Mouse (Mus musculus) gastrocnemius, postnatal 25 days (tissue): Measurements from ENCODE around the gene Ppp2r2c. TPM values are rescaled to one million over a fixed set of nuclear protein-coding genes. Genes with fewer than 3 reads are reported as not detected.

ENCODE experiments used
- DNase-seq: peaks from one replicate; pipeline ENCODE4 v3.0.0; 2022
- long read RNA-seq, 2 experiments: library from polyadenylated mRNA; stranded (forward); transcript quantifications; one replicate each; pipeline ENCODE4 v2.0.0; 2021
- total RNA-seq, 2 experiments: library from RNA; stranded (reverse); gene quantifications; 1 replicate in 1 of 2; 2 replicates in 1 of 2; pipeline ENCODE4 v1.2.3; 2021

Gene Ppp2r2c
- under 1 TPM; 0.41 to 0.70 TPM for total RNA-seq
- long read RNA-seq, experiment 1: 0 reads
- long read RNA-seq, experiment 2, full-length matches to known transcripts: 1 of 1 reads
- long read RNA-seq, experiment 2, partial matches to known transcripts: 0 of 1 reads
- long read RNA-seq, experiment 2, other reads (novel, unspliced or antisense): 0 of 1 reads

DNA sequence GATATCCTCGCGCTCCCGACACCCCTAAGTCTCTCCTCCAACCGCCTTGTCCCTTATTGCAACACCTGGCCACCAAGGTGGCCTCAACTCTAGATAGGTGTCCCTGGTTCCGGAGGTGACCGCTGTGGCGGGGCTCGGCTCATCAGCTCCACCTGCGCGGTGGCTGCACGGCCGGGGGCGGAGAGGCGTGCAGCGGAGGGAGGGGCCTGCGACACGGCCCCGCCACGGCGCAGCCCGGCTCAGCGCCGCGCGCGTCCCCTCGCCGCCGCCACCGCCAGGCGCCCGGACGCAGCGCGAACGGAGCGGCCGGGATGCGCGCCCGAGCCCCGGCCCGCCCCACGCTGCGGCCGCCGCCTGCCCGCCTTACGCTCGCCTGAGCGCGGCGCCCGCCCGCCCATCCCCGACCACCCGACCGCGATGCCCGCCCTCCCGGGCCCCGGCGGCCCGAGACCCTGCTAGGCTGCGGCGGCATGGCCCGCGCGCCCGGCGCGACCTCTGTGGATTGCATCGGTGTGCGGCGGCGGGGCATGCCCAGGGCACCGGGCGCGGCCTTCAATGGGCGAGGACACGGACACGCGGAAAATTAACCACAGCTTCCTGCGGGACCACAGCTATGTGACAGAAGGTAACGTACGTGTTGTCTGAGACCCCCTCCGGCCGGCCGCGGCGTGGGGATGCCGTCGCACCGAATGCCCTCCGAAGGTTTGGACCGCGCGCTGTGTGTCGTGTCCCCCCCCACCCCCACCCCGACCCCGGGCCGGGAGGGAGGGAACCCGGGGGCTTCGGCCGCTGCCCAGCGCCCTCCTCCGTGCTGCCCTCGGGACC, at the start of gene Ppp2r2c:
TSS of gene Ppp2r2c (plus strand) at position 248 of the 825 bp plus-strand sequence.
- DNase-seq: no peak

DNA sequence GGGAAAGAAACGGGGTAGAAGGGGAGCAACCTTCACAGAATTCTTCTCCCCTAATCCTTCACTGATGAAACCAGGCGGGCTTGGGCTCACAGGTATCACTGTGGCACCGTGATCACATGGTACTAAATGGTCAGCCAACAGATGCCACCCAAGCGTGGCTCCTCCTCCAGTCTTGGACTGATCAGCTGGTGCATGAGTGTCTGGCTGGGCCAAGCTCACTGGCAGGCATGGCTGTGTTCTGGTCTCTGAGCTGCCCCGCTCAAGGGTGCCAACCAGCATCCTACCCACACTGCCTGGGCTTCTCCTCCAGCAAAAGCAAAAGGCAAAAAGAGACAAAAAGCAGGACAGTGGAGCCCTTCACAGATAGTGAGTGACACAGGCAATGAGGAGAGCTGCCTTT, 48.6 kb upstream of the Ppp2r2c start:
- DNase-seq: no peak

DNA sequence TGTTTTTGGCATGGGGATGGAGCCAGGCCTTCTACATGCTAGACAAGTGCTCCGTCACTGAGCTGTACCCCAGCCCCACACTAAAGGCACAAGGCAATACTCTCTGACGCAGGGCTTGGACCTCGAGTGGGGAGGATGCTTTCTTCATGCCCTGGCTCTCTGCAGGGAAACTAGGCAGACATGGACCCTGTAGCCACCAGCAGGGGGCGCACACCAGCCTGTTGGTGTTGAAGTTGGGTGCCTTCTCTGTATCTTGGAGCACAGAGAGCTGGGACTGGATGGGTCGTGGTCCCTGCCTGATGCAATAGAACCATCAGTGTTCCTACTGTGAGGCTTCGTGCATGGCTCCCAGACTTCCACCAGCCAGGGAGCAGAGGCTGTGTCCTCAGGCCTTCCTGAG, 48.2 kb upstream of the Ppp2r2c start:
- DNase-seq: no peak

DNA sequence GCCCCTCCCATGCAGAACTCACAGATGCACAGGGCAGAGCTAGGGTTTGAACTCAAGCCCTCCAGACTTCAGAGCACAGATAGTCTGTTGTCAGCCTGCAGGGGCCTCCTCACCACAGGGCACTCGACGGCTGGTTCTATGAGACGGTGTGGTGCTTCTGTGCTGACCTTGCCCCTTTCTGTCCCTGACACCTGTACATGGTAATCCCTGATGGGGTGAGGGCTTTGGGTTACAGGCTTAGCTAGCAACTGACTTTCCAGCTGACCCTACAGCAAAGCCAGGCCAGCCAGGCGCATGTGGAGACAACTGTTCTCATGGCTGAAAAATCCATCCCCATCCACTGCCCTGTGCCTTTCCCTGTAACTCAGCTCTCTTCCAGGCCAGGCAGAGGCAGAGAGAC, 45.4 kb upstream of the Ppp2r2c start:
- no peak for DNase-seq

DNA sequence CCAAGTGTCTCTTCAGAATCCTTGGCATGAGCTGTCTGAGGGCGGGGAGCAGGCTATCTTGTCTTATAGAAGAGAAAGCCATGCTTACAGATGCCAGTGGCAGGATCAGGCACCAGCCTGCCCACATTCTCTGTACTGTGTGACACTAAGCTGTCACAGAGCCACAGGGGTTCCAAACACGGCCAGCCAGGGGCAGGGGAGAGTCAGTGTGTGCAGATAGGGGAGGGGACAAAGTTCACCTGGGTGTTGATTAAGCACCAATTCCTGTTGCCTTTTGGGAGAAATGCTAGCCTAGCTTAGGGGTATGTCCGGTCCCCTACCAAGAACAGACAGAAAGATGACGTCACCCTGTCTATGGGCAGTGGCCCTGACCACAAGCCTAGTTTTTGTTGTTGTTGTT, 39.2 kb upstream of the Ppp2r2c start:
- DNase-seq: no peak

DNA sequence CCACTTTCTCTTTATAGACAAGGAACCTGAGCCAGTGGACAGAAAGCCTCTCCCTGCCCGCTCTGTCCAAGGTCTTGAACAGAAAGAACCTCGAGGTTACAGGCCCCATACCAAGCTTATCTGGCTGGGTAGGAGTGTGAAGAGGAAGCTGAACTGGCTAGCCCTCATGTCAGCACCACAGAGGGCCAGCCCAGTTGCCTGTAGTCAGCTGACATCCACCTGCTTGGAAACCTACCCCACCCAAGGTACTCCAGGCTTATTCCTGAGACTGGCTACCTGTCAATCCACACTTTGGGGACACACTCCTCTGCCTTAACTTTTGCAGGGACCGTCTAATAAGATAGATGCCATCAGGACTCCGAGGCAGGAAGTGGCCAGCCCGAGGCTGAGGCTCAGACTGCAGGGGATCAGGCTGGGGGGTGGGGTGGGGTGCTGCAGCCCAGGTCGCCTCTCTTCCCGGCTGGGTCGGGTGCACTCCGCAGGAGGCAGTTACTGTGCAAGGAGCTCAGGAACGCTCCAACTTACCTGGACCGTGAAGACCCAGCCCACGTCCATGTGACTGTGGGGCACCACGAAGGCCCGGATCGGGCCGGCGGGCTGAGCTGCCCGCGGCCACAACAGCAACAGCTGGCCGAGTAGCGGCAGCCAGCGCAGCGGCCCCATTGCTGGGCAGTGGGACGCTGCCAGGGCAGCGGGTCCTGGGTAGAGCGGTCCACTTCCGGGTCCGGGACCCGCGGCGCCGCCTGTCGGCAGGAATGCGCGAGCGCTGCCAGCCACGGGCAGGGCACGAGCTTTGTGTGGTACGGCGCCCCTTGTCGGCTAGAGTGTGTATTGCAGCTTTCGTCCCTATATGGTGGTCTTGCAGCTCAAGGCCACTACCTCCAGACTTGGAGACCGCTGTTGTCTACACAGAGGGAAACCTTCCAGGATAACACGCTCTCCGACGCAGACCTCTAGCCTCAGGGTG, 38.1 kb upstream of the Ppp2r2c start, which contains the start of gene Man2b2:
TSS of gene Man2b2 (minus strand) at position 741 of the 967 bp plus-strand sequence.
- peak; percentile 82 for DNase-seq

DNA sequence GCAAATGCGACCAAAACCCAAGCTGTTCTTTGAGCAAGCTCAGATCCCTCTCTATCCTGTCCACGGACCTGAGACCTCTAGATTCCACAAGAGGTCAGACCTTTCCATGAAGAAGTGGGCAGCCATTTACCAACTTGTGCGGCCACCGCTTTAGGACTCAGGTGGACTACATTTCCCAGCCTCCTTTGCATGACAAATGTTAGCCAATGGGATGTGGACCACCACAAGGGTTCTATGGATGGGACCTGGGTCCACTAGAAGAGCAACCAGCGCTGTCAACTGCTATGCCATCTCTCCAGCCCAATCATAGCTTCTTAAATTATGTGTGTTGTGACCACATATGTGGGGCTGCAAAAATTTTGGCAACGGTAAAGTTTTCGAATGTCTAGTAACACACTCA, 37.0 kb upstream of the Ppp2r2c start:
- no peak for DNase-seq

DNA sequence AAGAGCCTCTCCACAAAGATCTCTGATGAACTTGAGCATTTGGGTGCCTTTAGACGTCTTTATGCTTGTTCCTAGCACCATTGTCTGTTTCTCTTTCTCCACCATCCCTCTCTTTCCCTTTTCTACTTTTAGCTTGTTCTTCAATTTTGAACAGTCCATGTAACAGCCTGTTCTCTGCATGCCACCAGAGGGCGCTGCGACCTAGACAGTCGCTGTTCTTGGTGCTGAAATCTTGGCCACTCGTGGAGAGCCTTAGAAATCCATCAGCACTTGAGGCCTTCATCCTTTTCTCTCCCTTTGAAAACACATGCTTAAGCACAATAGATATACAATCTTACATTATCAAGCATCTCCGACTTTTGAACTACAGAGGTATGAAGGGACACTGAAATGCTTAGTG, 32.4 kb upstream of the Ppp2r2c start:
- DNase-seq: no peak

DNA sequence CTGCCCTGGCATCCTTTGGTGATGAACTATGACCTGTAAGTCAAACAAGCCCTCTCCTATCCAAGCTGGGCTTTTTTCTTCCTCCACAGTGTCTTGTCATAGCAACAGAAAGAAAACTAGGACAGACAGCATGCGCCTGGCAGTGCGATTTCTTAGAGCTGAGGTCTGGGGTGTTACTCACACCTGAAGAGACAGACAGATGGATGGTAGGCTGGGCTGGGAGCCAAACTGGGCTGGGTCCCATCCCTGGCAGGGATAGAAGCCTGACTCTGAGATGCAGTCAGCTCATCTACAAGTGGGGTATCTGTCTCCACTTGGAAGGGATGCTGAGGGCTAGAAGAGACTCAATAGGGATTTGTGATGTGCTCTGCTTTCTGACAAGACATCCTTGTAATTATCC, 29.3 kb upstream of the Ppp2r2c start:
- no peak for DNase-seq

DNA sequence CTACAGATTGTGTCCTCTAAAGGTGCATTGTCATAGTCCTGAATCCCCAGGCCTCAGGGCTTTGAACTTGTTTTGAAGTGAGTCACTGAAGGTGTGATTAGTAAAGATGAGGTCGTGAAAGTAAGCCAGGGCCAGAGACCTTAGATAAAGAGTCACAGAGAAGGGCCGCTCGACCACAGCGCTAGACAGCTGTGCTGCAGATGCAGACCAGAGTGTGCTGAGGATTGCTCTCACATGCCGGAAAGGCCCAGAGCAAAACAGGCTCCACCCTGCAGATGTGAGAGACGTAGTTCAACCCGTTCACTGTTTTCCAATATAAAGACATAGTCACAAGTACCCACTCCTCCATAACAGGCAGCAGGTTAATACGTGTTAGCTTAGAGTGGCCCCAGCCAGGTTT, 28.7 kb upstream of the Ppp2r2c start:
- no peak for DNase-seq

DNA sequence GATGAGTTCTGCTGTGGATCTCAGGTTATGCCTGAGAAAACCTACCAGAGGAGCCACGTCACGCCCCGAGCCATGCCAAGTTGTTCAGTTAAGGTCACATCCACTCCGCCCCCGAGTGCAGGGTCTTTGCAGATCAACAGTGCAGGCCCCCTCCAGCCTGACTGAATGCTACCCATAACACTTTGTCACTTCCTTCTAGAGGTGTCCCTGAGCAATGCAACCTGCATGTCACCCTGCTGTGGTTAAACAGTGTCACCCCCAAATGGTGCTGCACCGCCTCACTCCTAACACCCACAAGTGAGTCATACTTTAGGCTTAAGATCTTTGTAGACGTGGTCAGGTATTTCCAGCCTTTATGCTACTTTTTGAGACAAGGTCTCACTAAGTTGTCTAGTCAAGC, 28.2 kb upstream of the Ppp2r2c start:
- no peak for DNase-seq

DNA sequence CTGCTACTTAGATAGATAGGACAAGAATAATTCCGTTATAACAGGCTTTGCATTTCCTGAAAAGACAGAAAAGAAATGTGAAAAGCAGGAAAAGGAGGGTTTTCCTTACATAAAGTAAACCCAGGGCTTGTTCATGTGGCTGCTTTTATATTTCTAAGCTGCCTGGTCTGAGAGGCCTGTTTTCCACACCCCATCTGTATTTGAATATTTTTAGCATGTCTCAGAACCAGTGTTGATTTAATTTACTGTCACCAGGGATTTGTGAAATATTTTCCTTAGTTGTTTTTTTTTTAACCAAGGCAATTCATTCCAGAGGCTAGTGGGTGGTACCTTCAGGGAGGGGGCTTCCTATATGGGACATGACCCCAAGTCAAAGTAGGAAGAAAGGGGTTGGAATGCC, 26.6 kb upstream of the Ppp2r2c start:
- no peak for DNase-seq

DNA sequence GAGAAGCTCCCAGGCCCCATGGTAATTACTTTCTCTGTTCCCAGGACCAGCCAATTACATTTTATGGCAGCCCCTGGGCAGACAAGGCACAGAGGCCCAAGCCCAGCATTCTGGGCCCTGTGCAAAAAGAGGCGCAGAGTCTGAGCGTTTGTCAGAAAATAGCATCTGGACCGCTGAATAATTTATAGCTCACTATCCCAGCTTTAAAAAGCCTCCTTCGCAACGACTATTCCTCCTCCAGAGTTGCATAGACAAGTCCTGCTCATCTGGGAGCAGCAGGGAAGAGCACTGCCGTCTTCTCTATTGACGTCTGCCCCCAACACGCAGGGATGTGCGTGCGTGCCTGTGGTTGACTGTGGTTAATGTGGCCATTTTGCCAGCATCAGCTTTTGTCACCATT, 23.8 kb upstream of the Ppp2r2c start:
- no peak for DNase-seq

DNA sequence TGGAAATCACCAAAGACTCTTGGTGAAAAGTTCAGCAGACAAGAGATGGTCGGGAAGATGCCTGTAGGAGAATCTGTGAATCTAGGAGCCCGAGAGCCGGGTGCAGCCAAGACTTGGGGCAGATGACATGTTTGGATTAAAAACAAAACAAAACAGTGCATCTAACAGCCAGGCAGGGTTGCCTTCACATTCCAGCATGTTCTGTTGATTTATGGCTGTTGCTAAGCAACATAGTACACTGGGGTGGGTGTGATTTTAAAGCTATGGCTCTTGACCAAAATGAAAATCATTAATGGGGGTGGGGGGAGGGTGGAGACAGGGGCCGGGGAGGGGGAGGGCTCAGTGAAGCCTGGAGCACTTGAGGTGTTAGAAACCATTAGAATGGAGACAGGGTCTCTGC, 16.7 kb upstream of the Ppp2r2c start:
- DNase-seq: no peak

DNA sequence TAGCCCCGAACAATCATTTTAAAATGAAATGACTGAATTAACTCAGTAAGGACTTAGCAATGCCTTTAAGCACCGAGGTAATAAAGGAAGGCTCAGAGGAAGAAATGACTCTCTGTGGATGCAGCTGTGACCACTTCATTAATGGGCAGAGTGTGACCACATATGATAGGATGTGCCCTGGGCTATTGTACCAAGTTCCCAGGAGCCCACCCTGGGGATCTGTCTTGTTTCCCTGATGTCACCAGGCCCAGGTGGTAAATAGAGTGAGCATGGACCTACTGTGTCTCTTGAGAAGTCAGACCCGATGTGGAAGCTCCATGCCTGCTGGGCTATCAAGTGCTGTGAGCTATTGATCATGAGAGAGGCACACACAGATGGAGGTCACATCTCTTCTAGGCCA, 13.1 kb upstream of the Ppp2r2c start:
- DNase-seq: no peak

DNA sequence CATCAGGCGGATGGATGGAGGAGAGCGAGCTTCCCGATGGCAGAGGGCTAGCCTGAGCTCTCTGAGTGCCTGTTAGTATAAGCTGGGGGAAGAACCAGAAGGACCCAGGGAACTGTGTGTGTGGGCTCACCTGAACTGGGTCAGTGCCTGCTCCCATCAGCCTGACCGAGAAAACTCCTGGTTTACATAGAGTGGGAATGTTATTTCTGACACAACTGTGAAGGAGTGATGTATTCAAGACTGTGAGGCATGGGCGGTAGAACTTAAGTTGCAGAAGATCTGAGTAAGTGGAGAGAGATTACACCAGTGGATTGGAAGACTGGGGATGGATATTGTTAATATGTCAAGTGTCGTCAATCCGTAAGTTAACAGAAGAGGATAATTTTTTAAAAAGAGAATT, 11.8 kb upstream of the Ppp2r2c start:
- DNase-seq: no peak

DNA sequence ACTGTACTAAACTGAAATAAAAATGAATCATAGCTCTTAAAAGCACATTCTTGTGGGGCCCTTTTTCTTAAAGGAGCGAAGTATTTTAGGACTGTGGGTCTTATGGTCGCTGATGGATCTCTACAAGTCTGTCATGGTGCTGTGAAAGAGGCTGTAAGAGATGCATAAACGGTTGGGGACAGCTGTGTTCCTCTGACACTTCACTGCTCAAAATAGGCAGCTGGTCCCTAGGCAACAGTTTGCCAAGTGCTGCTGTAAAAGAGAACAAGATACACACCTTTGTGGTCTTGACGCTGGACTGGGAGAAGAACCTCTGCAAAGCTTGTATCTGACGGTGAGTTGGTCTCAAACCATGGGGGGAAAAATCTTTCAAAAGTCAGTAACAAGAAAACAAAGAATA, 10.8 kb upstream of the Ppp2r2c start:
- DNase-seq: no peak

DNA sequence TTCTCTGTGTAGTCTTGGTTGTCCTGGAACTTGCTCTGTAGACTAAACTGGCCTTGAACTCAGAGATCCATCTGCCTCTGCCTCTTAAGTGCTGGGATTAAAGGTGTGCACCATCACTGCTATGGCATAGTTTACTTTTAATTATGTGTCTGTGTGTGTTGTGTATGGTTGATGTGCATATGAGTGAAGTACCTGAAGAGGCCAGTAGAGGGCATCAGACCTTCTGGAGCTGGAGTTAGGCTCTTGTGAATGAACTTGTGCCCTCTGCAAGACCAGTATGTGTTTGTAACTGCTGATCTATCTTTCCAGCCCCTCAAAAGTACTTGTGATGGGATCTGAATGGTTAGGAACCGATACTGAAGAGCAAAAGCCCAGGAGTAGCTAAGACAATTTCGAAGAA, 7.2 kb upstream of the Ppp2r2c start:
- DNase-seq: no peak

DNA sequence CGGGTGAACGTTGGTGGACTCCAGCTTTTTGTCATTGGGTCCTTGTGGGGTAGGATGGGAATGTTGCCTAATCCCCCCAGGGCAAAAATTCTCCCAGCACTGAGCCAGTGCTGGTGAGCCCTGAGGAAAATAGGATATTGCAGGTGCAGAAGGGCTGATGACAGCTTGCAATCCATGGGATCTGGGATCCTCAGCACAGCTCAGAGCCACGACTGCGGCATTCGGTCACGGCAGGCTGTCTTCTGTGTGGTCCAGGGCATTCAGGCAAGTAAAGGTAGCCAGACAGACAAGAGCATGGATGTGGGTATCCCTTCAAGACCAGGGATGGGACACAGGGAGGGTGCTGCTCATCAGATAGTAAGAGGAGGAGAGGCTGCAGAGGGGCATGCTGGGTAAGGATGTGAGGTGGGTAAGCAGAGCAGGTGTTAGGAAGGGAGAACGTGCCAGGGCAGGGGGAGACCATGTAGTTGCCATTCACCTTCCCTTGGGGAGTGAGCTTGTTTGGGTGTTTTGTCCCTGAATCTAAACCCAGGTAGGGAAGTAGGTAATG, 1.5 kb upstream of the Ppp2r2c start:
- no peak for DNase-seq

DNA sequence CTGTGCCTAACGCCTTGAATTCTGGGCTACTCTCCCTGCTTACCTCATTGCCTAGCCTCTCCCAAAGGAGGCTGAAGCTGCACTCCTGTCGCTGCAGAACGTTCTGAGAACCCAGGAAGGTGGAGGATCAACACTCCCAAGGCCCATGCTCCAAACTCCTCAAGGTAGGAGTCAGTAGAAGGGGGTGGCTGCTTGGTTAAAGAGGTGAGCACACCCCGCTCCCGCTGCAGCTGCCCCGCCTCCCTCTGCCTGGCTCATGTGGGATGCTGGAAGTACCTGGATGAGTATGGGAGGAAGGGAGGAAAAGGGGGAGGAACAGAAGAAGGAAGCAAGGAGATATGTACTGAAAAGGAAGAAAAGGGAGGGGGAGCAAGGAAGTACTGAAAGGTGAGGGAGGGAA, 752 bp upstream of the Ppp2r2c start:
- no peak for DNase-seq

DNA sequence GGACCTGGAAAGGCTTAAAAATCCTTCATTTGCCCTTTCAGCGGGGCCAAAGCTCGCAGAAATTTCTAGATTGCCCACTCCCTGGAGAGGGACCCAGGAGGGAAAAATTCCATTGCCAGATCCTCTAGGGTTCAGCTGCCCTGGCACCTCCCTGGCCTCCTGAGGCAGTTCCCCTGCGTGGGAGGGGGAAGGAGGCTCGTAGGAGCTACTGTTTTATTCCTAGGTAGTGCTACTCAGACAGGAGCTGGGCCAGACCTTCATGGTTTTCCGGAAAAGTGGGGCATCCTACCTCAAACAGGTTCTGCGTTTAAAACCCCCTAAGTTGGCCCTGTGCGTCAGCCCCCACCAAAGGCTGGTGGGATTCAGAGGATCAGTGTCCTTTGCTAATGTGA, 869 bp downstream of the Ppp2r2c start:
- no peak for DNase-seq

DNA sequence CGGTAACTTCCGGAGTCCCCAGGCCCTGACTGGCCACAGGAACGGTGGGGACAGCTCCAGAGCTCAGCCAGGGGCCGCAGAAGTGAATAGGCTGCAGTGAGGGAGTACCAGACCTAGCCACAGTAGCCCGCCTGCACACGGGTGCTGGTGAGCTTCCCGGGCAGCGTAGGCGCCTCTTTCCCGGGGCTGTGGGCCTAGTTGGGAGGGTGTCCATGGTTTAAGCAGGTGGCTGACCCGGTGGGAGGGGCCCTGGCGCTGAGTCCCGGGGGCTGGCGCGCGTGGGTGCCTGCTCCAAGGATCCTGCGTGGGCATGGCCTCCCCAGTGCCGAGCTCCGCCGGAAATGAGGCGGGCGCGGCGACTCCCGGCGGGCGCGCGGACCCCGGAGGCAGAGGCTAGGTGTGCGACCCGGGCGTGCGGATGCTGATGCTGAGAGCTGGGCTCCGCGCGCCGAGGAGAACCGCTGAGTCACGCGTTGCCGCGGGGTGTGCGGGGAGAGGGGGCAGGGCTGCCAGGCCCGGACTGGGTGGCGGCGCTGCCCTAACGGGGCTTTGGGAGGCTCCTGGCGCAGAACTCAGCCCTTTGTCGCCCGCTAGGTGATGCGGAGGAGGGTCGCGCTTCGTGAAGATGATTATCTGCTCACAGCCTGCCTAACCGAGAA, 1.4 kb downstream of the Ppp2r2c start:
- no peak for DNase-seq
